Mouse (Mus musculus) monocyte, adult 5-6 weeks (primary cell): ENCODE results near the gene Ephb1. TPM values are rescaled to one million over a fixed set of nuclear protein-coding genes. Genes with fewer than 3 reads are reported as not detected.

Experiments
- ATAC-seq: fragments of 153-309, 156-312 bp; replicated peaks from 2 replicates; pipeline ENCODE4 v1.8.0; 2017; ENCODE audit warnings: mild to moderate bottlenecking; ENCODE audit not compliant: low TSS enrichment, insufficient number of reproducible peaks, severe bottlenecking, poor library complexity, low FRiP score
- total RNA-seq: library from RNA; stranded (forward); fragments of 200-1000, 200-491, 200-594 nt; gene quantifications from 3 replicates; pipeline ENCODE4 v1.2.3, GENCODE M21; 2017

The Ephb1 gene
- total RNA-seq = 0.21 TPM in 1 of 3 replicates, not detected in the others

- no peak for ATAC-seq
Observed at GRCm38 (mm10) chr9:102354561-102354973, at the start of gene Ephb1. TSS of gene Ephb1 (minus strand) at chr9:102354693.

GRCm38 (mm10) chr9:102403086-102404021 lies 48.9 kb upstream of the Ephb1 start:
- no peak for ATAC-seq

- no peak for ATAC-seq
Observed at GRCm38 (mm10) chr9:102402671-102403070, 48.2 kb upstream of the Ephb1 start.

GRCm38 (mm10) chr9:102388266-102388665 lies 33.8 kb upstream of the Ephb1 start:
- no peak for ATAC-seq

- ATAC-seq = no peak
Observed at GRCm38 (mm10) chr9:102386816-102387215, 32.3 kb upstream of the Ephb1 start.

- ATAC-seq = no peak
Observed at GRCm38 (mm10) chr9:102380235-102380634, 25.7 kb upstream of the Ephb1 start.

- ATAC-seq = no peak
Observed at GRCm38 (mm10) chr9:102374661-102375060, 20.2 kb upstream of the Ephb1 start.

GRCm38 (mm10) chr9:102373886-102374285 lies 19.4 kb upstream of the Ephb1 start:
- no peak for ATAC-seq

GRCm38 (mm10) chr9:102371936-102372335 lies 17.4 kb upstream of the Ephb1 start:
- no peak for ATAC-seq

GRCm38 (mm10) chr9:102371036-102371770 lies 16.7 kb upstream of the Ephb1 start:
- no peak for ATAC-seq

- ATAC-seq = no peak
Observed at GRCm38 (mm10) chr9:102370141-102370540, 15.6 kb upstream of the Ephb1 start.

GRCm38 (mm10) chr9:102369141-102369540 lies 14.6 kb upstream of the Ephb1 start:
- ATAC-seq = no peak

GRCm38 (mm10) chr9:102367796-102368195 lies 13.3 kb upstream of the Ephb1 start:
- no peak for ATAC-seq

- ATAC-seq = no peak
Observed at GRCm38 (mm10) chr9:102365536-102365935, 11.0 kb upstream of the Ephb1 start.

GRCm38 (mm10) chr9:102359311-102359710 lies 4.8 kb upstream of the Ephb1 start:
- ATAC-seq = no peak

- no peak for ATAC-seq
Observed at GRCm38 (mm10) chr9:102358711-102359110, 4.2 kb upstream of the Ephb1 start.

- ATAC-seq = no peak
Observed at GRCm38 (mm10) chr9:102358011-102358410, 3.5 kb upstream of the Ephb1 start.

- ATAC-seq = no peak
Observed at GRCm38 (mm10) chr9:102356516-102356915, 2.0 kb upstream of the Ephb1 start.

GRCm38 (mm10) chr9:102355726-102356125 lies 1.2 kb upstream of the Ephb1 start:
- ATAC-seq = no peak
